Mouse (Mus musculus): ENCODE data around the gene Cabin1. TPM values are rescaled to one million over a fixed set of nuclear protein-coding genes. Genes with fewer than 3 reads are reported as not detected.

Gene Cabin1
- polyA plus RNA-seq, 1 experiment from 2014 or later = 34.0 TPM

- H3K4me2 ChIP-seq (replicated peaks; ENCODE audit: low read depth, low read length) = no peak overlapping the region
- ATAC-seq (ENCODE audit: low FRiP score, low TSS enrichment) = peak; percentile 24; the same call in 1 of the 2 replicates
- no peaks in the 10 kb centered on the region for H3K36me3 ChIP-seq (ENCODE audit: insufficient read depth, low read length)
- H3K4me1 ChIP-seq (ENCODE audit: insufficient read depth, low read length) = no peaks in the 10 kb centered on the region
- H3K9ac ChIP-seq (replicated peaks; ENCODE audit: low read length) = no peak overlapping the region
- H3K27me3 ChIP-seq (ENCODE audit: insufficient read depth, low read length) = no peaks in the 10 kb centered on the region
- WGBS = 5% methylated on average over 8 of the region's 9 CpGs
- no peak overlapping the region for H3K27ac ChIP-seq (ENCODE audit: low read length)
- no peak overlapping the region for H3K4me3 ChIP-seq (ENCODE audit: low read length)
- H3K9me3 ChIP-seq (ENCODE audit: low read length) = no peaks in the 10 kb centered on the region
Observed at GRCm38 (mm10) chr10:75635693-75636055, 128.5 kb downstream of the Cabin1 start.

- 70% methylated on average over 14 of the region's 14 CpGs for WGBS
Observed at GRCm38 (mm10) chr10:75635019-75635692, 129.0 kb downstream of the Cabin1 start.

GRCm38 (mm10) chr10:75634610-75635009 lies 129.5 kb downstream of the Cabin1 start:
- no peak for ATAC-seq (ENCODE audit: low FRiP score, low TSS enrichment)
- H3K27ac ChIP-seq (ENCODE audit: low read length) = no peak overlapping the region
- H3K27me3 ChIP-seq (ENCODE audit: insufficient read depth, low read length) = no peaks in the 10 kb centered on the region
- no peaks in the 10 kb centered on the region for H3K36me3 ChIP-seq (ENCODE audit: insufficient read depth, low read length)
- H3K9ac ChIP-seq (replicated peaks; ENCODE audit: low read length) = no peak overlapping the region
- WGBS = 89% methylated on average over 8 of the region's 8 CpGs
- no peak overlapping the region for H3K4me2 ChIP-seq (replicated peaks; ENCODE audit: low read depth, low read length)
- no peaks in the 10 kb centered on the region for H3K4me1 ChIP-seq (ENCODE audit: insufficient read depth, low read length)
- H3K9me3 ChIP-seq (ENCODE audit: low read length) = no peaks in the 10 kb centered on the region
- H3K4me3 ChIP-seq (ENCODE audit: low read length) = no peak overlapping the region

More at GRCm38 (mm10) chr10:75635019-75635692, 129.0 kb downstream of the Cabin1 start:
- H3K4me1 ChIP-seq (ENCODE audit: insufficient read depth, low read length) = no peaks in the 10 kb centered on the region
- no peak overlapping the region for H3K4me3 ChIP-seq (ENCODE audit: low read length)
- no peaks in the 10 kb centered on the region for H3K9me3 ChIP-seq (ENCODE audit: low read length)
- H3K27me3 ChIP-seq (ENCODE audit: insufficient read depth, low read length) = no peaks in the 10 kb centered on the region
- H3K9ac ChIP-seq (replicated peaks; ENCODE audit: low read length) = no peak overlapping the region
- no peak for ATAC-seq (ENCODE audit: low FRiP score, low TSS enrichment)
- no peaks in the 10 kb centered on the region for H3K36me3 ChIP-seq (ENCODE audit: insufficient read depth, low read length)
- H3K27ac ChIP-seq (ENCODE audit: low read length) = no peak overlapping the region
- no peak overlapping the region for H3K4me2 ChIP-seq (replicated peaks; ENCODE audit: low read depth, low read length)

GRCm38 (mm10) chr10:75633576-75634139 lies 130.5 kb downstream of the Cabin1 start:
- H3K27ac ChIP-seq (ENCODE audit: low read length) = no peak overlapping the region
- WGBS = 70% methylated on average over 13 of the region's 14 CpGs
- H3K4me3 ChIP-seq (ENCODE audit: low read length) = no peak overlapping the region
- H3K36me3 ChIP-seq (ENCODE audit: insufficient read depth, low read length) = no peaks in the 10 kb centered on the region
- H3K27me3 ChIP-seq (ENCODE audit: insufficient read depth, low read length) = no peaks in the 10 kb centered on the region
- H3K4me2 ChIP-seq (replicated peaks; ENCODE audit: low read depth, low read length) = no peak overlapping the region
- H3K9ac ChIP-seq (replicated peaks; ENCODE audit: low read length) = no peak overlapping the region
- no peaks in the 10 kb centered on the region for H3K4me1 ChIP-seq (ENCODE audit: insufficient read depth, low read length)
- no peak for ATAC-seq (ENCODE audit: low FRiP score, low TSS enrichment)
- no peaks in the 10 kb centered on the region for H3K9me3 ChIP-seq (ENCODE audit: low read length)

GRCm38 (mm10) chr10:75633048-75633447 lies 131.1 kb downstream of the Cabin1 start:
- Histone ChIP-seq H3K4me1 (ENCODE audit: insufficient read depth, low read length) (no peaks in the 10 kb centered on the region), H3K36me3 (ENCODE audit: insufficient read depth, low read length) (no peaks in the 10 kb centered on the region), H3K9me3 (ENCODE audit: low read length) (no peaks in the 10 kb centered on the region), H3K27ac (ENCODE audit: low read length) (no peak overlapping the region), H3K4me3 (ENCODE audit: low read length) (no peak overlapping the region), H3K27me3 (ENCODE audit: insufficient read depth, low read length) (no peaks in the 10 kb centered on the region), H3K9ac (replicated peaks; ENCODE audit: low read length) (no peak overlapping the region), H3K4me2 (replicated peaks; ENCODE audit: low read depth, low read length) (no peak overlapping the region)
- ATAC-seq (ENCODE audit: low FRiP score, low TSS enrichment) = no peak
- 74% methylated on average over 5 of the region's 5 CpGs for WGBS

- WGBS = 43% methylated on average over 5 of the region's 5 CpGs
- no peak overlapping the region for H3K9ac ChIP-seq (replicated peaks; ENCODE audit: low read length)
- H3K4me1 ChIP-seq (ENCODE audit: insufficient read depth, low read length) = no peaks in the 10 kb centered on the region
- no peak overlapping the region for H3K4me2 ChIP-seq (replicated peaks; ENCODE audit: low read depth, low read length)
- ATAC-seq (ENCODE audit: low FRiP score, low TSS enrichment) = no peak
- H3K4me3 ChIP-seq (ENCODE audit: low read length) = no peak overlapping the region
- H3K36me3 ChIP-seq (ENCODE audit: insufficient read depth, low read length) = no peaks in the 10 kb centered on the region
- no peak overlapping the region for H3K27ac ChIP-seq (ENCODE audit: low read length)
- no peaks in the 10 kb centered on the region for H3K9me3 ChIP-seq (ENCODE audit: low read length)
- no peaks in the 10 kb centered on the region for H3K27me3 ChIP-seq (ENCODE audit: insufficient read depth, low read length)
Observed at GRCm38 (mm10) chr10:75632633-75633032, 131.5 kb downstream of the Cabin1 start.

GRCm38 (mm10) chr10:75627490-75627889 lies 136.7 kb downstream of the Cabin1 start:
- Histone ChIP-seq H3K27ac (ENCODE audit: low read length) (no peak overlapping the region), H3K27me3 (ENCODE audit: insufficient read depth, low read length) (no peaks in the 10 kb centered on the region), H3K9me3 (ENCODE audit: low read length) (no peaks in the 10 kb centered on the region), H3K4me1 (ENCODE audit: insufficient read depth, low read length) (no peaks in the 10 kb centered on the region), H3K36me3 (ENCODE audit: insufficient read depth, low read length) (no peaks in the 10 kb centered on the region), H3K4me2 (replicated peaks; ENCODE audit: low read depth, low read length) (no peak overlapping the region), H3K4me3 (ENCODE audit: low read length) (no peak overlapping the region), H3K9ac (replicated peaks; ENCODE audit: low read length) (no peak overlapping the region)
- WGBS = 75% methylated on average over 3 of the region's 3 CpGs
- ATAC-seq (ENCODE audit: low FRiP score, low TSS enrichment) = no peak

- no peak overlapping the region for H3K4me2 ChIP-seq (replicated peaks; ENCODE audit: low read depth, low read length)
- H3K27me3 ChIP-seq (ENCODE audit: insufficient read depth, low read length) = no peaks in the 10 kb centered on the region
- H3K4me1 ChIP-seq (ENCODE audit: insufficient read depth, low read length) = no peaks in the 10 kb centered on the region
- no peak overlapping the region for H3K4me3 ChIP-seq (ENCODE audit: low read length)
- H3K27ac ChIP-seq (ENCODE audit: low read length) = no peak overlapping the region
- no peak for ATAC-seq (ENCODE audit: low FRiP score, low TSS enrichment)
- H3K9me3 ChIP-seq (ENCODE audit: low read length) = no peaks in the 10 kb centered on the region
- H3K36me3 ChIP-seq (ENCODE audit: insufficient read depth, low read length) = no peaks in the 10 kb centered on the region
- WGBS = 70% methylated on average over 3 of the region's 3 CpGs
- H3K9ac ChIP-seq (replicated peaks; ENCODE audit: low read length) = no peak overlapping the region
Observed at GRCm38 (mm10) chr10:75626991-75627390, 137.2 kb downstream of the Cabin1 start.

GRCm38 (mm10) chr10:75625920-75626319 lies 138.2 kb downstream of the Cabin1 start:
- H3K4me3 ChIP-seq (ENCODE audit: low read length) = no peak overlapping the region
- no peak for ATAC-seq (ENCODE audit: low FRiP score, low TSS enrichment)
- WGBS = 54% methylated on average over 6 of the region's 6 CpGs

GRCm38 (mm10) chr10:75620818-75621217 lies 143.3 kb downstream of the Cabin1 start:
- Histone ChIP-seq H3K9ac (replicated peaks; ENCODE audit: low read length) (no peak overlapping the region), H3K4me3 (ENCODE audit: low read length) (no peak overlapping the region), H3K4me1 (ENCODE audit: insufficient read depth, low read length) (no peaks in the 10 kb centered on the region), H3K4me2 (replicated peaks; ENCODE audit: low read depth, low read length) (no peak overlapping the region), H3K27ac (ENCODE audit: low read length) (no peak overlapping the region), H3K27me3 (ENCODE audit: insufficient read depth, low read length) (no peaks in the 10 kb centered on the region), H3K9me3 (ENCODE audit: low read length) (no peaks in the 10 kb centered on the region), H3K36me3 (ENCODE audit: insufficient read depth, low read length) (no peaks in the 10 kb centered on the region)
- no peak for ATAC-seq (ENCODE audit: low FRiP score, low TSS enrichment)
- WGBS = 47% methylated on average over 3 of the region's 3 CpGs

More at GRCm38 (mm10) chr10:75625920-75626319, 138.2 kb downstream of the Cabin1 start:
- Histone ChIP-seq H3K9ac (replicated peaks; ENCODE audit: low read length) (no peak overlapping the region), H3K36me3 (ENCODE audit: insufficient read depth, low read length) (no peaks in the 10 kb centered on the region), H3K27me3 (ENCODE audit: insufficient read depth, low read length) (no peaks in the 10 kb centered on the region), H3K27ac (ENCODE audit: low read length) (no peak overlapping the region), H3K4me1 (ENCODE audit: insufficient read depth, low read length) (no peaks in the 10 kb centered on the region), H3K9me3 (ENCODE audit: low read length) (no peaks in the 10 kb centered on the region), H3K4me2 (replicated peaks; ENCODE audit: low read depth, low read length) (no peak overlapping the region)
